Mouse (Mus musculus) stomach, postnatal 0 days (tissue): ENCODE data around the gene Atp6v1e1. TPM values are rescaled to one million over a fixed set of nuclear protein-coding genes. Genes with fewer than 3 reads are reported as not detected.

ENCODE experiments used
- ATAC-seq: fragments of 200-750 bp; cut with Nextera tagmentation; 2 replicates; pipeline ENCODE4 v1.8.0; 2017; ENCODE audit not compliant: low FRiP score, low TSS enrichment
- DNase-seq: peaks from one replicate; pipeline ENCODE4 v3.0.0-alpha.2; 2016; ENCODE audit warnings: low spot score
- H3K27ac ChIP-seq: fragments of 300-500 bp; sonication (generic); replicated peaks from 2 replicates; pipeline ENCODE4 v1.5.1; 2014; ENCODE audit warnings: mild to moderate bottlenecking, control low read depth
- H3K27me3 ChIP-seq: fragments of 300-500 bp; sonication (generic); 2 replicates; pipeline ENCODE4 v1.6.1; 2014; ENCODE audit warnings: low read length; ENCODE audit not compliant: control insufficient read depth, insufficient read depth
- H3K36me3 ChIP-seq: fragments of 300-500 bp; sonication (generic); 2 replicates; pipeline ENCODE4 v1.6.1; 2014; ENCODE audit warnings: low read length, mixed read lengths; ENCODE audit not compliant: control insufficient read depth, insufficient read depth
- H3K4me1 ChIP-seq: fragments of 300-500 bp; sonication (generic); replicated peaks from 2 replicates; pipeline ENCODE4 v1.6.1; 2014; ENCODE audit warnings: antibody characterized with exemption; ENCODE audit not compliant: control insufficient read depth, insufficient read depth
- H3K4me2 ChIP-seq: fragments of 300-500 bp; sonication (generic); replicated peaks from 2 replicates; pipeline ENCODE4 v1.6.1; 2014; ENCODE audit warnings: low read depth, mild to moderate bottlenecking, control low read depth, moderate library complexity
- H3K4me3 ChIP-seq: fragments of 300-500 bp; sonication (generic); 2 replicates; pipeline ENCODE4 v1.5.1; 2014; ENCODE audit warnings: low read depth, low read length, control low read depth
- H3K9ac ChIP-seq: fragments of 300-500 bp; sonication (generic); 2 replicates; pipeline ENCODE4 v1.6.1; 2014; ENCODE audit warnings: mild to moderate bottlenecking, low read length, control low read depth, mixed read lengths
- H3K9me3 ChIP-seq: fragments of 300-500 bp; sonication (generic); 2 replicates; pipeline ENCODE4 v1.6.1; 2016; ENCODE audit warnings: low read length; ENCODE audit not compliant: control insufficient read depth
- CTCF ChIP-seq: IDR thresholded peaks from 2 replicates; pipeline ENCODE4 v1.5.1; 2016; ENCODE audit warnings: antibody characterized with exemption, low read depth, mild to moderate bottlenecking, moderate library complexity
- EP300 ChIP-seq: optimal IDR thresholded peaks from 2 replicates; pipeline ENCODE3; 2016; ENCODE audit warnings: antibody characterized with exemption
- WGBS: fragments of 180-500 bp; shearing (Covaris S2); extraction: QIAGEN DNeasy Blood & Tissue Kit; methylation state at CpG from one replicate; pipeline ENCODE4 v1.1.7; 2014; 5-methylcytosine and 5-hydroxymethylcytosine counted together
- polyA plus RNA-seq: library from polyadenylated mRNA; unstranded; fragments of >200 nt; fragmentation: Nextera tagmentation; extraction: Ambion mirVana; gene quantifications from 2 replicates; pipeline ENCODE4 v1.2.1, GENCODE M21; 2015

Gene Atp6v1e1
- polyA plus RNA-seq, 1 experiment from 2014 or later = 251 TPM

DNA sequence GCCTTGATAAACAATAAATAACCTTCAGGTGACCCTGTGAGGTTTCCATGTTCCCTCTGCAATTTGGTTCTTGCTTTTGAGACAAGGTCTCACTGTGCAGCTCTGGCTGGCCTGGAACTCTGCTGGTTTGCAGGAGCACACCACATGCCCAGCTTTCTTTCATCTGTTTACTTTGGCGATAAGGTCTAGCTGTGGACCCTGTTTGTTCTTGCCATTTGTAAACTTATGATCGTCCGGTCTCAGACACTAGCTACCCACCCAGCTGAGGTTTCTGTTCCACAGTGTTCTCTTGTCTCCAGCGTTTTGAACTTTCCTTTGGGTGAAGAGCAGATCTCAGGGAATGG, 14.9 kb downstream of the Atp6v1e1 start:
- no peak overlapping the region for H3K4me2 ChIP-seq
- H3K4me3 ChIP-seq = no peak overlapping the region
- ATAC-seq (peak; percentile 82), DNase-seq (no peak)
- no peak for TF ChIP-seq EP300
- no peak for TF ChIP-seq CTCF
- 61% methylated on average over 4 of the region's 4 CpGs for WGBS
- H3K36me3 ChIP-seq = peaks cover 20% of the 10 kb centered on the region
- no peaks in the 10 kb centered on the region for H3K9me3 ChIP-seq
- no peak overlapping the region for H3K9ac ChIP-seq
- no peaks in the 10 kb centered on the region for H3K4me1 ChIP-seq
- H3K27me3 ChIP-seq = no peaks in the 10 kb centered on the region
- peak overlapping the region; percentile 65 for H3K27ac ChIP-seq

DNA sequence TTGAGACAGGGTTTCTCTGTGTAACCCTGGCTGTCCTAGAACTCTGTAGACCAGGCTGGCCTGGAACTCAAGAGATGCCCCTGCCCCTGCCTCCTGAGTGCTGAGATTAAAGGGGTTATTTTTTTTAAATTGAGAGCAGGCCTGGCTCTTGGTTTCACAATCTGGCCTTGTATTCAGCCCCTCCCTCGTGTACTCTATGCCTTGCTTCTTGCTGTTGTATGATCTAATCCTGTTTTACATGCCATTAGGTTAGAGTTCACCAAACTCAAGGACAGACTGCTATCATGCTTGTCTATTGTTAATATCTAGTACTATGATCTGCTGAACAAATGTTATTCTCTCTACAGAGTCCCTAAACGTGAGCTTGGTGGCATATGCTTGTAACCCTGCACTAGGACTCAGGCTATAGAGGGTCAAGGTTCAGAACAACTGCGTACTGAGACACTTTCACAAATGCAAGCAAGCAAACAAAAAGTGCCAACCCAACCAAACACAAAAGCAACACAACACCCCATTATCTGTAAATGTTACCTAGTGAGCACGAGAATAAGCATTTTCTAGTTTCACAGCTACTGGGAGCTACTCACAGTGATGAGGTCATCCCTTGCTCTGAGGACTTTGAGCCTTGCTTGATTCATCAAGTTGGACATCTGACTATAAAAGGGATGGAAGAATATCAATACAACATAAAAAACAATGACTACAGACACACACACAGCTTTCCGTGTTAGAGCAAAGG, 15.4 kb downstream of the Atp6v1e1 start:
- no peak for TF ChIP-seq CTCF
- no peak for TF ChIP-seq EP300
- no peaks in the 10 kb centered on the region for H3K9me3 ChIP-seq
- no peaks in the 10 kb centered on the region for H3K4me1 ChIP-seq
- H3K27me3 ChIP-seq = no peaks in the 10 kb centered on the region
- WGBS = 63% methylated on average over 5 of the region's 5 CpGs
- ATAC-seq = peak; percentile 87
- H3K9ac ChIP-seq = no peak overlapping the region
- H3K27ac ChIP-seq = peak overlapping the region; percentile 65
- DNase-seq = peak; percentile 31
- H3K36me3 ChIP-seq = peaks cover 21% of the 10 kb centered on the region
- no peak overlapping the region for H3K4me3 ChIP-seq
- H3K4me2 ChIP-seq = no peak overlapping the region

- 82% methylated on average over 4 of the region's 4 CpGs for whole genome bisulfite sequencing
- Histone ChIP-seq H3K27ac (0 out of 2 replicates have a peak overlapping the region, but pooled peaks have one; percentile 63), H3K9me3 (no peaks in the 10 kb centered on the region)
These were observed 23.0 kb downstream of the Atp6v1e1 start for GRCm38 (mm10) chr6:120799581-120800041.

GRCm38 (mm10) chr6:120798905-120799304, 23.7 kb downstream of the Atp6v1e1 start:
- Histone ChIP-seq H3K4me2 (no peak overlapping the region), H3K4me3 (no peak overlapping the region), H3K4me1 (no peaks in the 10 kb centered on the region), H3K27ac (peak overlapping the region; percentile 63), H3K9me3 (no peaks in the 10 kb centered on the region), H3K27me3 (no peaks in the 10 kb centered on the region), H3K36me3 (peaks cover 23% of the 10 kb centered on the region), H3K9ac (no peak overlapping the region)
- TF ChIP-seq CTCF (no peak), EP300 (no peak)
- 80% methylated on average over 4 of the region's 4 CpGs for WGBS
- ATAC-seq (no peak), DNase-seq (no peak)

More at GRCm38 (mm10) chr6:120799581-120800041, 23.0 kb downstream of the Atp6v1e1 start:
- Histone ChIP-seq H3K4me1 (no peaks in the 10 kb centered on the region), H3K4me3 (no peak overlapping the region), H3K9ac (no peak overlapping the region), H3K27me3 (no peaks in the 10 kb centered on the region), H3K36me3 (peaks cover 23% of the 10 kb centered on the region), H3K4me2 (no peak overlapping the region)
- ATAC-seq (no peak; the same call in 1 of the 2 replicates), DNase-seq (no peak)
- TF ChIP-seq EP300 (no peak), CTCF (no peak)

GRCm38 (mm10) chr6:120798019-120798418, 24.6 kb downstream of the Atp6v1e1 start:
- H3K27ac ChIP-seq = peak overlapping the region; percentile 82
- no peaks in the 10 kb centered on the region for H3K27me3 ChIP-seq
- no peaks in the 10 kb centered on the region for H3K9me3 ChIP-seq
- H3K9ac ChIP-seq = no peak overlapping the region
- peak; percentile 58 for DNase-seq
- H3K4me3 ChIP-seq = no peak overlapping the region
- TF ChIP-seq CTCF (no peak), EP300 (no peak)
- peaks cover 30% of the 10 kb centered on the region for H3K36me3 ChIP-seq
- H3K4me2 ChIP-seq = no peak overlapping the region
- WGBS = 70% methylated on average over 7 of the region's 7 CpGs
- ATAC-seq = peak; percentile 91
- no peaks in the 10 kb centered on the region for H3K4me1 ChIP-seq

DNA sequence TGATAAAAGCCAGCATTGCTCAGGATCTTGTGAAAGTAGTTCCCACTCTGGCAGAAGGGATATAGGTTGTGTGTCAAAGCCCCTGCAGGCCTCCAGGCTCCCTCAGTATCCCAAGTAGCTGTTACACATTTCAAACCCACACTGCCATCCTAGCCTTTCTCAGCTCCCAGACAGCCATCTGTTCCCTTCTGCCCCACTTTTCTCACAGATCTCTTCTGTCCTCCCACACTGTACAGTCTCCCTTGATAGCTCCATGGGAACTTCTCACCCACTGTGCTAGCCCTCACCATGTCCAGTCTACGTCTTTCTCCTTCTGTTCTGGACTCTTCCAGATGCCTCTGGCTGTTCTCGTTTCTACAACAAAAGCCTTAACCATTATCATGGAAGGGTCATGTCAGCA, 26.5 kb downstream of the Atp6v1e1 start:
- no peak for DNase-seq
- Histone ChIP-seq H3K9me3 (no peaks in the 10 kb centered on the region), H3K27me3 (no peaks in the 10 kb centered on the region), H3K4me3 (no peak overlapping the region), H3K36me3 (peaks cover 30% of the 10 kb centered on the region), H3K9ac (no peak overlapping the region), H3K27ac (no peak overlapping the region), H3K4me1 (no peaks in the 10 kb centered on the region), H3K4me2 (no peak overlapping the region)
- TF ChIP-seq EP300 (no peak), CTCF (no peak)
- 94% methylated on average over 2 of the region's 2 CpGs for WGBS
- ATAC-seq = no peak
